Mouse (Mus musculus) small intestine, adult 2 months (tissue): ENCODE results near the gene Ttc39a.

Source experiments
- CTCF ChIP-seq: fragments of 200-500 bp; IDR thresholded peaks from 2 replicates; pipeline ENCODE4 v1.5.1; 2012; ENCODE audit warnings: low read depth, mild to moderate bottlenecking, control low read depth, inconsistent platforms, low read length, moderate library complexity, mixed read lengths; ENCODE audit not compliant: insufficient replicate concordance, insufficient read length; ENCODE audit errors: extremely low read depth
- POLR2A ChIP-seq: fragments of 200-500 bp; IDR thresholded peaks from 2 replicates; pipeline ENCODE4 v1.6.1; 2012; ENCODE audit warnings: low read depth, mild to moderate bottlenecking, control low read depth, inconsistent platforms, low read length, moderate library complexity

DNA sequence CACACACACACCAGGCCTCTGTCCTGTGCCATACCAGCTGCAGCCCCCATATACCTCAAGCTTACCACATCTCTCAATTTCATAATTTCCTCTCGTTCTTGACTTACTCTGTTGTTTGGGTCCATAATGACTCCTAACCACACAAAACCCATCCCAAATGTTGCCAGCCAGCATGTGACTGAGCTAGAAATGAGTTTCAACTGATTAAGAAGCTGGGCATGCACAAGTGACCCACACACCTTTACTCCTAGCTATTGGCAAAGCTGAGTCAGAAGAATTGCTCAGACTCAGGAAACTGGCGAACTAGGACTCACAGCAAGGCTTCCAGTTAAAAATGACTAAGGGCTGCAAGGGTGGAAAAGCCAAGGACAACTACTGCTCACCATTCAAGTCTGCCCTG lies 75.0 kb downstream of the Ttc39a start:
- TF ChIP-seq POLR2A (no peak), CTCF (no peak)
